ENCODE assay signal across 15 mouse cellular contexts in genomic region chr10:31538721-31539120, GRCm38 (mm10).
"Had no signal": no experiment of that assay in that cellular context is flagged by ENCODE, and none has a peak within 500 bp of the region (broad histone marks: within the 10 kb centered on the region; RNA-seq: fewer than 3 reads in every experiment).

No protein-coding gene starts in this region.

- H3K9me3 ChIP-seq: limb, embryonic 12.5 days; liver, embryonic 13.5 days; lung, embryonic 15.5 days; midbrain, embryonic 10.5 days; neural tube, embryonic 12.5 days had no signal

- H3K4me3 ChIP-seq: limb, embryonic 12.5 days; liver, embryonic 13.5 days; lung, embryonic 15.5 days; midbrain, embryonic 10.5 days; neural tube, embryonic 12.5 days had no signal

- H3K4me1 ChIP-seq: limb, embryonic 12.5 days; liver, embryonic 13.5 days; lung, embryonic 15.5 days; midbrain, embryonic 10.5 days; neural tube, embryonic 12.5 days had no signal

- H3K27ac ChIP-seq: limb, embryonic 12.5 days; liver, embryonic 13.5 days; lung, embryonic 15.5 days; midbrain, embryonic 10.5 days; neural tube, embryonic 12.5 days had no signal

- H3K9ac ChIP-seq: limb, embryonic 12.5 days; liver, embryonic 13.5 days; liver, postnatal 0 days; lung, embryonic 15.5 days; neural tube, embryonic 12.5 days had no signal

- H3K27me3 ChIP-seq: limb, embryonic 12.5 days; liver, embryonic 13.5 days; lung, embryonic 15.5 days; neural tube, embryonic 12.5 days had no signal

- DNase-seq: kidney, adult 8-10 months; kidney, postnatal 25 days; layer of hippocampus, adult 9-11 months; layer of hippocampus, postnatal 36 days; liver; liver, embryonic 13.5 days; liver, postnatal 0 days; lung, postnatal 14 days; midbrain, embryonic 14.5 days; thymus, adult 18-20 months; thymus, postnatal 14 days had no signal

- ATAC-seq: liver, postnatal 0 days had no signal

- H3K4me2 ChIP-seq: limb, embryonic 12.5 days; liver, embryonic 13.5 days; lung, embryonic 15.5 days; neural tube, embryonic 12.5 days had no signal

- H3K36me3 ChIP-seq: liver, embryonic 13.5 days; lung, embryonic 15.5 days; midbrain, embryonic 10.5 days; neural tube, embryonic 12.5 days had no signal
